Mouse (Mus musculus): ENCODE data around the gene Tomm7. TPM values are rescaled to one million over a fixed set of nuclear protein-coding genes. Genes with fewer than 3 reads are reported as not detected.
"Not testable (repeated sequence)": the region's sequence is repeated elsewhere in the genome, so short reads cannot be mapped to it uniquely, and the experiment has no call there.

Tomm7 gene
- polyA plus RNA-seq (2016; fragmentation: Nextera tagmentation; extraction: Ambion mirVana) = 97.3 and 108 TPM in 2 replicates

DNA sequence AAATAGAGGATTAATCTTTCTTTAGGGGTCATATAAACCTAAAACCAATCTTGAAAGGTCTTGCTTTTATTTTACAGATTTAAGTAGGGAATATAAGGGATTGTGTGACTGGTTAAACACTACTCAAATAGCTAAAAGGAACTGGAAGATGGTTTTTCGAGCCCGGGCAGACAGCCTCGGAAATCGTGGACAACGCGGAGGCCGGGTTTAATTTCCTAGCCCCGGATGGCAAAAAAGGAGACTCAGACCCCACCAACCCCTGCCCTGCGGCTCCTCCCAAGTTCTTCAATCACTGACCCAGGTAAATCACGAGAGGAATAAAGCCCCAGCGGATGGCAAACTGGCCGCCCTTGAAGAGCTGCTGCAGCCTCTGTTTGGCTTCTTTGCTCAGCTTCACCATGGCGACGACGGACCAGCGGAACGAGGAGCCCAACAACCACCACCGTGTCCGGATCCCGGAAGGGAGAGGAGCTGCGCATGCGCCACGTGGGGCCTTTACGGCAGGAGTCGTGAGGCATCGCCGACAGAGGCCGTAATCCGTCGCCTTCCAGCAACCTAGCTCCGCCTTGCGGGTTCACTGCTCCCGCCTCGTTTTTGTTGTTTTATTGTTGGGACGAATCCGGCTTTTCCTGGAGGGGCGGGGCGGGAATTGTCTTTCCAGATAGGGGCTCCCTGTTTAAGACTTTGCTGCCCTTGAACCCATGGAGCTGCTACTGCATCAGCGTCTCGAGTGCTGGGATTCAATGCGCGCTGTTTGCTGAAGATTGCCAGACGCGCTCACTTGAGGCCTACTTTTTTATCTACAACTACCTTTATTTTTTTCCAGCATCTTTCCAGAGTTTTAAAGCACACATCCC lies at the start of gene Tomm7:
TSS of gene Tomm7 (minus strand) at position 488 of the 857 bp plus-strand sequence.
- Histone ChIP-seq H3K9me3 (no peaks in the 10 kb centered on the region), H3K36me3 (peaks cover 20% of the 10 kb centered on the region), H3K27me3 (ENCODE audit: insufficient read depth, poor library complexity, severe bottlenecking) (no peaks in the 10 kb centered on the region), H3K4me1 (0 out of 2 replicates have a peak, but pooled peaks cover 10% of the 10 kb centered on the region), H3K4me3 (peak within 1 kb of the TSS; percentile 69), H3K27ac (peak within 1 kb of the TSS; percentile 88)
- DNase-seq (ENCODE audit: low spot score) = peak; percentile 99
- WGBS = under 1% methylated on average over 44 of the region's 44 CpGs

DNA sequence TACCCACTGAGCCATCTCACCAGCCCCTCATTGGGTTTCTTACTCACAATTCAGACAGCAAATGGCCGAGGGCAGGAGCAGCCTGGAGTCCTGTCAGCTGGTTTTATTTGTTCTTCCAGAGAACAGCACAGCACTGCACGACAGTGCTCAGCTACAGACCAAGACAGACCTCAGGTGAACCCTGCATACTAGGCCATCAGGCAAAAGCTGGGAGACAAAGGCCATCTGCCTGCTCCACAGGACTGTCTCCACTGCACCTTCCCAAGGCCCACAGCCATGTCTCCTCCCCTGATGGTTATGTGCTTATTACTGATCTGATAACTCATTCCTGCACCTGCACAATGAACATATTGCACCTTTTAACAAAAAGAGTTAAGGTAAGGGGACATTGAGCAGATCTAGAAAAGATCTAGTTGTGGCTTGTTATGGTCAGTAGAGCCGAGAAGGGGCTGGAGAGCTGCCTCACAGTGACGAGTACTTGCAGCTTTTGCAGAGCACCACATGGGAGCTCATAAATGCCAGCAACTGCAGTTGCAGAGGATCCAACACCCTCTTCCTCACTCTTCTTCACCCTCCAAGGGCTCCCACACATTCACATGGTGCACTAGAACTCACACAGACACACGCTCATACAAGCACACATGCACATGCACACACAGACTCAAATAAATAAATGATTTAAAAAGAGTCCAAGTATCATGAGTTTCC lies 49.3 kb upstream of the Tomm7 start:
- DNase-seq (ENCODE audit: low spot score) = no peak
- 72% methylated on average over 5 of the region's 5 CpGs for WGBS
- Histone ChIP-seq H3K4me3 (no peak overlapping the region), H3K4me1 (no peaks in the 10 kb centered on the region), H3K27me3 (ENCODE audit: insufficient read depth, poor library complexity, severe bottlenecking) (no peaks in the 10 kb centered on the region), H3K27ac (no peak overlapping the region), H3K9me3 (no peaks in the 10 kb centered on the region), H3K36me3 (no peaks in the 10 kb centered on the region)

DNA sequence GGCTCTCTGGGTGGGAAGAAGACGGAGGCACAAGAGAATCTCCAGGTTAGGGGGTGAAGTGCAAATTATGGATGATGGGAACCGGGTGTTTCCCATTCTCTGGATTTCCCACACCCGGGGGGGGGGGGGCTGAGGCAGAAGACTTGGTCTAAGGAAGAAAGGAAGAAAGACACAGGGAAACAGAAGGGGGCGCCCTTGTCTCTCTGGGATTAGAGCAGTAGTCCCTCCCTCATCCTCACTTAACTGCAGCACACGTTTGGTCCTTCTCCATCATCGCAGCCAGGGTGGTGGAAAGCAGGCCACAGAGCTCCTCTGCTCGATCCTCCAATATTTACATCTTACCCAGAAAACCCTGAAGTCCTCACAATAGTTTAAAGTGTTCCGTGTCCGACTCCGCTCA lies 46.8 kb upstream of the Tomm7 start:
- Histone ChIP-seq H3K27ac (no peak overlapping the region), H3K27me3 (ENCODE audit: insufficient read depth, poor library complexity, severe bottlenecking) (no peaks in the 10 kb centered on the region), H3K4me3 (no peak overlapping the region), H3K36me3 (no peaks in the 10 kb centered on the region), H3K4me1 (no peaks in the 10 kb centered on the region), H3K9me3 (no peaks in the 10 kb centered on the region)
- 36% methylated on average over 10 of the region's 10 CpGs for WGBS
- DNase-seq (ENCODE audit: low spot score) = peak; percentile 79

DNA sequence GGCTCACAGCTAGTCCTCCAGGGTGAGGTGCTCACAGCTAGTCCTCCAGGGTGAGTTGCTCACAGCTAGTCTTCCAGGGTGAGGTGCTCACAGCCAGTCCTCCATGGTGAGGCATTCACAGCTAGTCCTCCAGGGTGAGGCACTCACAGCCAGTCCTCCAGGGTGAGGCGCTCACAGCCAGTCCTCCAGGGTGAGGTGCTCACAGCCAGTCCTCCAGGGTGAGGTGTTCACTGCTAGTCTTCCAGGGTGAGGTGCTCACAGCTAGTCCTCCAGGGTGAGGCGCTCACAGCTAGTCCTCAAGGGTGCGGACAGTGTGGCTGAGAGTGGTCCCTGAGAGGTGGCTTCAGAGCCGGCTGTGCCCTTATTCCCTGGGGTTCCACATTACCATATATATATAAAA lies 45.5 kb upstream of the Tomm7 start:
- Histone ChIP-seq H3K4me1 (no peaks in the 10 kb centered on the region), H3K4me3 (no peak overlapping the region), H3K27me3 (ENCODE audit: insufficient read depth, poor library complexity, severe bottlenecking) (no peaks in the 10 kb centered on the region), H3K27ac (no peak overlapping the region), H3K36me3 (no peaks in the 10 kb centered on the region), H3K9me3 (no peaks in the 10 kb centered on the region)
- 64% methylated on average over 4 of the region's 4 CpGs for WGBS
- DNase-seq (ENCODE audit: low spot score) = peak; percentile 76

DNA sequence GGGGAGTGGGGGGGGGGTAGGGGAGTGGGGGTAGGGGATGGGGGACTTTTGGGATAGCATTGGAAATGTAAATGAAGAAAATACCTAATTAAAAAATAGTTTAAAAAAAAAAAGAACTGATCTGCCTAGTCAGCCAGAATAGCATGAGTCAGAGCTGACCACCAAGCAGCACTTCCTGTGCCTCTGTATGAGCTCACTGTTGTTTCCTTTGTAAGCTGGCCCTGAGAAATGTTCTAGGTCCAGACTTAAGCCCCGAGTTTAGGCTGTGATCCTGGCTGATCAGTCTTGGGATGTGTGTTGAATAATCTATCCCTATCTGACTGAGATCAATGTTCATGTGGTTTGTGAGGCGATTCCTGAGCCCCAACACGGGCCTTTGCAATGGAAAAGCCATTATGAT lies 43.1 kb upstream of the Tomm7 start:
- no peaks in the 10 kb centered on the region for H3K4me1 ChIP-seq
- DNase-seq (ENCODE audit: low spot score) = no peak
- H3K4me3 ChIP-seq = no peak overlapping the region
- no peaks in the 10 kb centered on the region for H3K9me3 ChIP-seq
- no peaks in the 10 kb centered on the region for H3K36me3 ChIP-seq
- no peaks in the 10 kb centered on the region for H3K27me3 ChIP-seq (ENCODE audit: insufficient read depth, poor library complexity, severe bottlenecking)
- no peak overlapping the region for H3K27ac ChIP-seq
- WGBS = 60% methylated on average over 3 of the region's 3 CpGs

DNA sequence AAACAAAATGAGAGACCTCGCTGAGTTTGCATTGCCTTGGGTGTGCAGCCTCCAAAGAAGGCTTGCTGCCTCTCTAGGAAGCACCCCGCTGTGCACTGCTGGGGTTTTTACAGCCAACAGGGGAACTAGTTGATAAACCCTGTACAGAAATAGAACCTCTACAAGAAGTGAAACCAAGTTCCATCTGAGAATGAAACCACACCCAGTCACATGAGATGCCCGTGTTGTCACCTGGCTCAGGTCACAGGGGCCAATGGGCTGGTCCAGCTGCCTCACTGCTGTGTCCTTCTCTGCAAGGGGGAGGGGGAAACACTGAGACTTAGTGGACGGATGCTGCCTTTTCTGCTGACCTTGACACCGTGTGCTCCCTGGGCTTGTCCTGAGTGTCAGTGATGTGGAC lies 30.5 kb upstream of the Tomm7 start:
- Histone ChIP-seq H3K27me3 (ENCODE audit: insufficient read depth, poor library complexity, severe bottlenecking) (no peaks in the 10 kb centered on the region), H3K4me3 (peak overlapping the region; percentile 29; the same call in 1 of the 2 replicates), H3K4me1 (peaks cover 29% of the 10 kb centered on the region), H3K9me3 (no peaks in the 10 kb centered on the region), H3K36me3 (no peaks in the 10 kb centered on the region), H3K27ac (peak overlapping the region; percentile 53; the same call in 1 of the 2 replicates)
- 44% methylated on average over 5 of the region's 5 CpGs for WGBS
- DNase-seq (ENCODE audit: low spot score) = no peak

DNA sequence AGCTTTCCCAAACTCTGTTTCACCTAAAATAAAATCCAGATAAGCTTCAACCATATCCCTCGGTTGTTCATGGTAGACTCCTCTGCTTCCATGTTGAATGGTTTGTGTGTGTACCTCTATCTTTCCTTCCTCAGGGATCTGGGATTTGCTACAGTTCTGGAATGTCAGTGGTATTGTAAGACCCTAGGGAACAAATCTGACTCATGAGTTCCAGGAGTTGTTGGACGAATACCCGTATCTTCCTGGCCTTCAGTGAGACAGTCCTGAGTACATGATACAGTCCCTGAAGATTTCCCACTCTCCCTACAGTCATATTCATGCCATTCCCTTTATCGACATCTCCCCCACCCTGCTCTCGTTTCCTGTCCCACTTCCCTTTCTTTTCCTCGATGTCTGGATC lies 28.6 kb upstream of the Tomm7 start:
- H3K36me3 ChIP-seq = no peaks in the 10 kb centered on the region
- DNase-seq (ENCODE audit: low spot score) = no peak
- H3K27ac ChIP-seq = no peak overlapping the region
- 64% methylated on average over 6 of the region's 6 CpGs for WGBS
- no peak overlapping the region for H3K4me3 ChIP-seq
- H3K9me3 ChIP-seq = no peaks in the 10 kb centered on the region
- H3K4me1 ChIP-seq = peaks cover 25% of the 10 kb centered on the region
- no peaks in the 10 kb centered on the region for H3K27me3 ChIP-seq (ENCODE audit: insufficient read depth, poor library complexity, severe bottlenecking)

DNA sequence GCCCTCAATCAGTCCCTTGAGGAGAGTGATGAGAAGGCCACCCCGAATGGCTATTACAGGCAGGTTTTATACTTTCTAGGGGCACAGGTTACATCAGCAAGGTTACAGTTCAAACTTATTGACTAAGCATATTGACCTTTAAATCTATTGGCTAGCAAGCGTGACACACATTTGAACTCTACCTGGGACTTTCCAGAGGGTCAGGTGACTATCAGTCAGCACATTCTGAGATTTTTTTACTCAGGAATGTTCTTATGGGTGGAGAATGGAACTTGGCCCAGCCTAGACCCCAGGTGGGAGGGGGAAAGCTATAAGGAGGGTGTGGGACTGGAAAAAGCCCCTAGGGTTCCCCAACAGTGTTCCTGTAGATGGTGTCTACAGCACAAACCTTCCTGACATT lies 27.4 kb upstream of the Tomm7 start:
- H3K27ac ChIP-seq; H3K4me3 ChIP-seq; H3K9me3 ChIP-seq; H3K27me3 ChIP-seq (ENCODE audit: insufficient read depth, poor library complexity, severe bottlenecking); DNase-seq (ENCODE audit: low spot score); H3K36me3 ChIP-seq: not testable (repeated sequence)
- WGBS = 81% methylated on average over 2 of the region's 2 CpGs
- peaks cover 19% of the 10 kb centered on the region for H3K4me1 ChIP-seq

DNA sequence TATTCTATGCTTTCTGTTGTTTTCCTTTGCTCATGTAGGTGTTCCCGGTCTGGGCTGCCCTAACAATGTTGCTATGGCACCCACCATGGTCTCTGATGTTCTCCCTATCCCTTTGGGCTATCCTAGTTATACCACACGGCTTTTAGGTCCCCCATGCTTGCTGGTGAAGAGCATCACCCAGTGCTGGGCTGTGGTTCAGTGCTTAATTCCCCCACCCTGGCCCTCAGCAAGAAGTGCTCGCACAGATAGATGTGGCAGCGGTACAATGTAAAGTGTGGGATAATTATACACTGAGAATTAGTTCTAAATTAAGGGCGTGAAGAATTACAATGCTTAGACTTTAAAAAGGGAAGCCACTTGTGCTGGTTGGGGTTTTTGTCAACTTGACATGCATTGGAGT lies 22.0 kb upstream of the Tomm7 start:
- DNase-seq (ENCODE audit: low spot score) = no peak
- no peak overlapping the region for H3K27ac ChIP-seq
- H3K36me3 ChIP-seq = no peaks in the 10 kb centered on the region
- H3K27me3 ChIP-seq (ENCODE audit: insufficient read depth, poor library complexity, severe bottlenecking) = no peaks in the 10 kb centered on the region
- 82% methylated on average over 5 of the region's 5 CpGs for WGBS
- no peaks in the 10 kb centered on the region for H3K9me3 ChIP-seq
- 0 out of 2 replicates have a peak, but pooled peaks cover 3% of the 10 kb centered on the region for H3K4me1 ChIP-seq
- no peak overlapping the region for H3K4me3 ChIP-seq

DNA sequence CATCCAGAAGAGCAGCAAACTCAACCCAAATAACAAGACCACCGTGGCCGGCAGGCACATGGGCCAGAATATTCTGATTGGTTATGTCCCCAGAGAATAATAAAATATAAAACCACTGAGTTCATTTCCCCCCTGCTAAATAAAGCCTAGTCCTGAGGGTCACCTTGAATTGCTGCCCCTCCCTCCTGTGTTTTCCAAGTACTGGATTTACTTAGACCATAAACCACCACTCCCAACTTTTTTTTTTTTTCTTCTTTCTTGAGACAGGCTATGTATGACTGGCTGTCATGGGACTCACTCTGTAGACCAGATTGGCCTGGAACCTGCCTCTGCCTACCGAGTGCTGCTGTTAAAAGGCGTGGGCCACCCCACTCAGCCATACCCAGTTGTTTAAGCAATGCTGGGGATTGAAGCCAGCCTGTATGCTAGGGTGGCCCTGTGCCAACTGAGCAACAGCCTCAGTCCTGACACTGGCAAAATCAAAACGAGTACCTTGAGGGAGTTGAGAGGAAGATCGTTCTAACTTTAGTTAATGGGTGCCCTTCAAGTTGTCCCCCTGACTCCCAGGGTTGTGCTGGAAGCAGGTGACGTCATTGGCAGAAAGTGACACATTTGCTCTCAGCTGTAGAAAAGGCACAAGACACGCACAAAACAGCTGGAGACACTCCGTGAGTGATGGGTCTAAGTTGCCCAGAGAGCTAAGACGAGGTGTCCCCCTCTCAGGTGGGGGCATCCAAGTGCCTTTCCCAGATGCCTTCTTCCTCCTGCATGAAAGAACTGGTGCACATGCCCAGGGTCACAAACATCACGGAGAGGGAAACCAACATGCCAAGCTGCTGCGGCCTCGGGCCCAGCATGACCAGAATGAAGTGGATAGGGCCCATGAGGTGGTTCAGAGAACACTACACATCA lies 20.3 kb upstream of the Tomm7 start:
- no peaks in the 10 kb centered on the region for H3K27me3 ChIP-seq (ENCODE audit: insufficient read depth, poor library complexity, severe bottlenecking)
- H3K9me3 ChIP-seq = no peaks in the 10 kb centered on the region
- no peak overlapping the region for H3K4me3 ChIP-seq
- H3K27ac ChIP-seq = no peak overlapping the region
- peak; percentile 74 for DNase-seq (ENCODE audit: low spot score)
- peaks cover 7% of the 10 kb centered on the region for H3K36me3 ChIP-seq
- 0 out of 2 replicates have a peak, but pooled peaks cover 3% of the 10 kb centered on the region for H3K4me1 ChIP-seq
- 86% methylated on average over 13 of the region's 13 CpGs for WGBS

DNA sequence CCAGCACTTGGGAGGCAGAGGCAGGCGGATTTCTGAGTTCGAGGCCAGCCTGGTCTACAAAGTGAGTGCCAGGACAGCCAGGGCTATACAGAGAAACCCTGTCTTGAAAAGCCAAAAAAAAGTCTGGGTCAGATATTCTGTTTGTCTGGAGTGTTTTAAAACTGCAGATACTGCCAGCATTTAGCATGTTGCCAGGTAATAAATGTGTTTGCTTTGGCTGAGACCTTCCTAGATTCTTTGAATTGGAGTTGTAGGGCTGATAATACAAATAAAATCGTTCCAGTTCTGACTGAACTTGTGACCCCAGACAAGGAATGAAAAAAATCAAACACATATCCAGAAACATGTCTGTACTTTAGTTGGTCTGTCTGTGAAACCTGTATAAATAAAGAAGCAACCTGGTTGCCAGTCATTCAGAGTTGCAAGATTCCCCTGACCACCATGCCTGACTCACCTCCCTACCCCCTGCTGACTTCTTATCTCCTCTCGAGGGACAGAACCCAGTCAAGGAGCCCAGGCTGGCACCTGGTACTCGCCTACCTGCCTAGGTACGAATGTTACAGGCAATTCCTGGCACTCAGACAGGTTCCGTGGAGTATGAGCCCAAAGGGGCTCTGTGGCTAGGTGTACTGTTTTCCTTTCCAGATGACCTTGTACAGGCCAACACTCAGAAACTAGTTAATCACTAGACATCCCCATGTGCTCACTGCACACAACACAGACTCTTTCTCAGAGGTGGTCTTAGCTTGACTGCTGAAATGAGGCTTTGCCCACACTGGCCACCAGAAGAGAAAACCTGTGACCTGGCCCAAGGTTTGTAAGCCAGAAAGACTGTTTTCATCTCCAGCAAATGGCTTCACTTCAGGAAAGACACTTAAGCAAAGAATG lies 19.4 kb upstream of the Tomm7 start:
- H3K4me1 ChIP-seq = 0 out of 2 replicates have a peak, but pooled peaks cover 3% of the 10 kb centered on the region
- DNase-seq (ENCODE audit: low spot score) = peak; percentile 58
- no peak overlapping the region for H3K4me3 ChIP-seq
- WGBS = 77% methylated on average over 7 of the region's 7 CpGs
- no peaks in the 10 kb centered on the region for H3K27me3 ChIP-seq (ENCODE audit: insufficient read depth, poor library complexity, severe bottlenecking)
- no peaks in the 10 kb centered on the region for H3K9me3 ChIP-seq
- H3K36me3 ChIP-seq = peaks cover 15% of the 10 kb centered on the region
- no peak overlapping the region for H3K27ac ChIP-seq

DNA sequence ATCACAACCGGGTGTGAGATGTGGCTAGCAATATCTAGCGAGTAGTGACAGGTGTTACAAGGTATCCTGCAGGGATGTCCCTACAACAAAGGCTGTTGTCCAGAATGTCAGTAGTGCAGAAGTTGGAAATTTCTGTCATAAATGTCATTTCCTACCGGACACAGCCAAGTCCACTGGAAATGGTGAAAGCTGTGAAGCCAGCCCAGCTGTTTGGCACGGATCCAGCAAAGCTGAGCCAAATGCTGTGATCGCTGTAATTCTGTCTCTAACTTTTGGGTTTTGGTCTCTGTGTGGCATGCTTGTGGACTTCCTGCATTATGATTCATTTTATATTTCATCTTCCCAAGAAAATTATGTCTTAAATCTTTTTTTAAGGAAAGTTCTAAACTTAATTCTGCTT lies 18.3 kb upstream of the Tomm7 start:
- no peak overlapping the region for H3K27ac ChIP-seq
- WGBS = 82% methylated on average over 5 of the region's 5 CpGs

More for the DNA sequence above, 18.3 kb upstream of the Tomm7 start:
- no peaks in the 10 kb centered on the region for H3K9me3 ChIP-seq
- H3K4me3 ChIP-seq = no peak overlapping the region
- peak; percentile 68 for DNase-seq (ENCODE audit: low spot score)
- 0 out of 2 replicates have a peak, but pooled peaks cover 3% of the 10 kb centered on the region for H3K4me1 ChIP-seq
- H3K27me3 ChIP-seq (ENCODE audit: insufficient read depth, poor library complexity, severe bottlenecking) = no peaks in the 10 kb centered on the region
- peaks cover 26% of the 10 kb centered on the region for H3K36me3 ChIP-seq
